Mouse (Mus musculus) gastrocnemius, adult 8-10 months (tissue): Measurements from ENCODE around the gene Cdk17. TPM values are rescaled to one million over a fixed set of nuclear protein-coding genes. Genes with fewer than 3 reads are reported as not detected.

Experiments
- DNase-seq, 2 experiments: peaks; one replicate each; pipeline ENCODE4 v3.0.0; 2022; ENCODE audit warnings: low spot score in 2 of 2
- total RNA-seq, 4 experiments: library from RNA; stranded (reverse); gene quantifications; 2 replicates each; pipeline ENCODE4 v1.2.4; 2022

Cdk17 gene
- total RNA-seq, 4 experiments from 2014 or later, result 3.3 to 6.1 (median 4.2) TPM

DNA sequence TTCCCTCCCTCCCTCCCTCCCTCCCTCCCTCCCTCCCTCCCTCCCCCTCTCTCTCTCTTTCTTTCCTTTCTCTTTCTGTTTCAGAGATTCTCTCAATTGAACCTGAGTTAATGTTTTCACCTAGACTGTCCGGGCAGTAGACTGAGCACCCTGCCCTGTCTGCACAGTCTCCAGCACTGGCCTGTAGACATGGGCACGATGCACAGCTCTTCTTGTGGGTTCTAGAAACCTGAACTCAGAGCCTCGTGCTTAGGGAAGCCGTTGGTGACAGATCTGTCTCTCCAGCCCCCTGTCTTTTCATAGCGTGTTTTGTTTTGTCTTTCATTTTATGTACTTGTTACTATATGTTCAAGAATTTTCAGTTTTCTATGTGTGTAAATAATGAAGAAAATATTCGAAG, 6.6 kb downstream of the Cdk17 start:
- no peak for DNase-seq

DNA sequence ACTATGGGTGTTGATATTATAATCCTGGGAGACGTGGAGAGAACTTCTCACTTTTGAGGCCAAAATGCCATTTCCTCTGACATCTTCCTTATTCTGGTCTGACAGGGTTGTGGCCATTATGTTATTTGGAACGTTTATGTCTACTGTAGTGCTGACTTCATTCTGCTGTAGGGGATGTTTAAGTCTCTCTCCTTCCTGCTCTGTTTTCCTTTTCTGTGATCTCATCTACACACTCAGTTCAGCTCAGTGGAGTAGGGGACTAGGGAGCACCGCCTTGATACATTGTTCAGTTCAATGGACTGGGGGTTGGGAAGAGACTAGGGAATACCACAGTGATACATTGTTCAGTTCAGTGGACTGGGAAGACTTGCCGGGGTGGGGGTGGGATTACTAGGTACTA, 7.4 kb downstream of the Cdk17 start:
- DNase-seq, result no peak

DNA sequence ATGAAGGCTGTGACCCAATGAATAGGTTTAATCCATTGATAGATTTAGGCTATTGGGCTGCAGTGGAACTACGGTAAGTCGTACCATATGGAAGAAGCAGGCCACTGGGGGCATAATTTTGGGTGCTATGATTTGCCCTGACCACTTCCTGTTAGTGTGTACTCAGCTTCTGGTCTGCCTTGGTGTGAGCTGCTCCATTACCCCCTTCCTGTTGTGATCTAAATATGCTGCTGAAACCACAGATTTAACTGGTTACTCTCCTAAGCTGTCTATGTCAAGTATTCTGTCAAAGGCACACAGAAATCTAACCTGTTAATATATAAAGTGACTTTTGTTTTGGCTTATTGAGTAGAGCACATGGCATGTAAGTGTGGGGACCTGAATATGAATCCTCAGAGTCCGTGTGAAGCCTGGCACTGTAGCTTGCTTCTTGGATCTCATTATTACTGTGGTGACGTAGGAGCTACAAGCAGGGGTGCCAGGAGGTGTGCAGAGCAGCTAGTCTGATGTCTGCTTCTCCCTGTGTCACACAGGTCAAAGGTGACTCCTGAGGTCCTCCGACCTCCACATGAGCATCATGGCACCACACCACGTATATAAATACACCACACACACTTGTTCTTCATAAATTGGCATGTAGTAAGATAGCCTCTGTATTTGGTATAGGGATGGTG, 10.6 kb downstream of the Cdk17 start:
- DNase-seq, result no peak

DNA sequence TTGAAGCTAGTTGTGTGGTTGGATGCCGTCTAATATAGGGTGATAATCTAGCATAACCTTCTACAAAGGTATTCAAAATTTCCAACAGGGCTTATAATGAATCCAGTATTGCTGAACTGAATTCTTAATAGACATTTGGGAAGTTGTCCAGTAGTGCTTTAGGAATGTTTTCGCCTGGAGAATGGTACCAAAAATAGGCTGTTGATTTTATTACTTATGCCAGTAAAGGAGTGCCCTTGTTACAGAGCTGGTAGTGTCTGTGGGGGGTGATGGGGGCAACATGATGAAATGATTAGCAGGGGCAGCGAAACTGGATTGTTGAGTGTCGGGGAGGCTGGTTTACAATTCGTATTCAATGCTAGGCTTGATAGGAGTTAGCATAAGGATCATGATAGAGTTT, 16.8 kb downstream of the Cdk17 start:
- DNase-seq, result no peak

DNA sequence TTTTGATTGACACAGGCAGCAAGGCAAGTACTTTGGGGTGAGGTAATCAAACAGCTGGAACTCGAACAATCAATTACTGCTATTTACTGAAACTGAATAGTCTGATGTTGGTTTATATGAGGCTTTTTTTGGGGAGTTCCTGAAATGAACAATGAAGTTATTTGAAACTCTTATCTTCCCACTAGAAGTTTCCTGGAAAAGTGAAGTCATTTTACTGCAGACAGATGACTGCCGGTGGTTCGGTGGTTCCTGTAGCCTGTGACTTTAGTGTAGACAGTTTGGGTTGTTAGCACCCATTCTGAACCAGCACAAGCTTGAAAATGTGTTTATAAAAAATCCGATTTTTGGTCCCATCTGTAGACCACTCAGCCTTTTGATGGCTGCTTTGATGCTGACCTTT, 17.2 kb downstream of the Cdk17 start:
- no peak for DNase-seq

DNA sequence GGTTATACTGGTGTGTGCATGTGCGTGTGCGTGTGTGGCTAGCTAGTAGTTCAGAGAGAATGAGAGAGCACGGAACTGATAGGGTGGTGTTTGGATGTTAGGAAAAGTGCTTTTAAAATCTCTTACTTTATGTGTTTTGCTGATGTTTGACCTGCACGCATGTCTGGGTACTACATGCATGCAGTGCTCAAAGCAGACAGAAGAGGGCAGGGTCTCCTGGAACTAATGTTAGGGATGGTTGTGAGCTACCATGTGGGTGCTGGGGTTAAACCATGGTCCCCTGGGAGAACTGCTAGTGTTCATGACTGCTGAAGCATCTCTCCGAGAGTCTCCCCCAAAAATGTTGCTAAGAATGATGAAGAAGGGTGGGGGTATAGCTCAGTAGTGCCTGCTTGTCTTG, 18.0 kb downstream of the Cdk17 start:
- no peak for DNase-seq

DNA sequence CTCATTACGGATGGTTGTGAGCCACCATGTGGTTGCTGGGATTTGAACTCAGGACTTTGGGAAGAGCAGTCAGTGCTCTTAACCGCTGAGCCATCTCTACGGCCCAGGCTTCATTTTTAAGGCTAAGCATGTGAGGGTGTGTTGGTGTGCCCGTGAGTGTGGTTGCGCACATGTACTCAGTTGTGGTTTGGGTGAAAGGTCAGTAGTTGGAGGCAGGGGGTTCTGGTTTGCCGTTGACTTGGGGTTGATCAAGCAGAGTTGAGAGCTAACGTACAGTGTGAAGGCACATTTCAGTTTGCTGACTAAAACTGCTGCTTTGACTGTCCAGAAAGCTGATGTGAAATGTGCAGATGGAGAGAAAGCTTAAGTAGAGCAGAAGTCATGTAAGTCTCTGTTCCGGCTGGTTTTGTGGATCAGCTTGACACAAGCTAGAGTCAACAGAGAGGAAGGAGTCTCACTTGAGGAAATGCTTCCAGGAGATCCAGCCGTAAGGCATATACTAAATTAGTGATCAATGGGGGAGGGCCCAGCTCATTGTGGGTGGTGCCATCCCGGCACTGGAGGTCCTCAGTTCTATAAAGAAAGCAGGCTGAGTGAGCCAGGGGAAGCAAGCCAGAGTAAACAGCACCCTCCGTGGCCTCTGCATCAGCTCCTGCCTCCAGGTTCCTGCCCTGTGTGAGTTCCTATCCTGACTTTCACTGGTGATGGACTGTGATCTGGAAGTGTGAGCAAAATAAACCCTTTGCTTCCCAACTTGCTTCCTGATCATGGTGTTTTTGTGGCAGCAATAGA, 19.2 kb downstream of the Cdk17 start:
- DNase-seq, result no peak

DNA sequence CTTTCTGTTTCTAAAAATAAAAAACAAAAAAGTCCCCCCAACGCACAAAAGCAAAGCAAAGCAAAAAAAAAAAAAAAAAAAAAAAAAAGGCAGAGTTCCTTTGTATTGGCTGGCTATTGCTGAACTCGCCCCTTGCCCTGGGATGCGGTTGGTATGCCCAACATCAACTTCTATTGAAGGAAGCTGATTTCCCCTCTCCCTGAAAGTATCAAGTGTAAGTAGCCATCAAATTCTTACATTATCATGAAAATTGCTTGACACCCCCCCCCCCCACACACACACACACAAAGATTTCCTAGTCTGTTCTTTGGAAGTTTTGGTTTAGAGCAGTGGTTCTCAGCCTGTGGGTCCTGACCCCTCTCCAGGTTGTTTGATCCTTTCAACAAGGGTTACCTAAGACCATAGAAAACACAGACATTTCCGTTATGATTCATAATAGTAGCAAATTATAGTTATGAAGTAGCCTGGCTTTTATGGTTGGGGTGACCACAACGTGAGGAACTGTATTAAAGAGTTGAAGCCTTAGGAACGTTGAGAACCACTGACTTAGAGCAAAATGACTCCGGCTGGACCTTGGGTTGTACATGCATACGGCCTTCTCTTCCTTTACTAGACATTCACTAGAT, 23.8 kb downstream of the Cdk17 start:
- DNase-seq, result no peak

DNA sequence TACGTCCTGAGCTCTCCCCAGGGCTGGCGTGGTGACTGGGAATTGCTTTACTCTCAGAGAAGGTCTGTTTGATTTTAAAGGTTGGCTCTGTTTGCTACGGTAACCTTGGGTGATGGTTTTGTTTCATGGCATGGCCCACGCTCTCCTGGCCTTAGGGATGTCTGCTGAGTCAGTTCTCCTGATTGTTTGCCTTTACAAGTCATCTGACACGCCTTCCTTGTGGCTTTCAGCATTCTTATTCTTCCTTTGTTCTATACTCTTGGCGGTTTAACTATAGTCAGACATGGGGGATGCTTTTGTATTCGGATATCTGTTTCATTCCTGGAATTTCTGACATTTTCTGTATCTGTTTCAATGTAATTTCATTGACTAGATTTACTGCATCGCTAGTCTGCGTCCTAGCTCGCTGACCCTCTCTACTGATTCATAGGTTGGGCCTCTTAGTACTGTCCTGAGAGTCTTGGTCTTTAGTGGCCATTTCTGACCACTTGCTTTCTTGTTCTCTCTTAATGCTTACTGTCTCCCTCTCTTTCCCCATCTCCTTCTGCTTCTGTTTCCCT, 27.8 kb downstream of the Cdk17 start:
- DNase-seq, result no peak

DNA sequence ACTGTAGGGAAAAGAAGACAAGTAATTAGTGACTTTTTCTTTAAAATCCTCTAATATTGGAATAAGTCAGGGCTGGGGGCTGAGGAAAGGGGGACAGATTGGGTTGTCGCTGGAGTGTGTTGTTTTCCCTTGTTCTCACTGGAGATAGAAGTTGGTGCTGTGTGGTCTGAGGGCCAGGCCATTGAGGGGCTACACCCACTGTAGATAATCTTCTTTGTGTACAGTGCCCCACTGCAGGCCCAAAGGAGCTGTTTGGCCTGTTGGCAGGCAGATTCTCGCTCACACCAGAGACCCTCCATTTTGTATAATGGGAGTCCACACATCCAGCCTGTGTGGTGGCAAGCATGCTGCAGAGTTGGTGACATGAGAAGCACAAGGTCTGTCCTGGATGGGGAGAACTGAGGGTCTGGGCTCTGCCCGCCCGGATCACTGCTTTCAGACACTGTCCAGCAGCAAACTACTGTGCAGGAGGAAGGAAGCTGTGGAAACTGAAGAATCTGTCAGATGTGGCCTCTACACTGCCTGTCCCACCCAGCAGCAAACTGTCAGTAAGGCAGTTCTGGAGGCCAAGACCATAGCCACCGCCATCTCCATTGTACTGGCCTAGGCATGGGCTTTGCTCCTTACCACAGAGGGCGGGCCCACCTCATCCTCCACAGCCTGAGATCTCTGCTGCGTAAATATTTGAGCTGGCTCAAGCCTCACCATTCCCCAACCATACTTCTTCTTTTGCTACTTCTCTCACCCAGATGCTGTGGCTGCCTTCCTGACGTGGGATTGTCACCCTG, 30.0 kb downstream of the Cdk17 start:
- DNase-seq, result no peak

DNA sequence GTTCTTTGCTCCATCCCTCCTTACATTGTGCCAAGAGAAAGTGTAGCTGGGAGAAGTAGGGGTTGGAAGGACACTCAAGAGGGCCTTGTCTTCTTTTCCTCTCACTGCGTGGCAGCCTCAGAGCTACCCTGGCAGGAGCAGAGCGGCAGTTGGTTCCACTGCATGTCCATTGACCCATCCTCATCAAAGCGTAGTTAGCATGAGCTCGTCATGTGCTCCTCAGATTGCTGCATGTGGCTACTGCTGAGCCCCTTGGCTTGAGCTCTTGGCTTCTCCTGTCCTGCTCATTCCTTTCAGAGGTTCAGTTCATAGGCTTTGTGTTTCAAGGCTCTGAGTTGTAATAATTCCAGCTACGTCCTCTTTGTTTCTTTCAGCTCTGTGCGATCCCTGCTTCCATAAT, 36.4 kb downstream of the Cdk17 start:
- DNase-seq, result no peak

DNA sequence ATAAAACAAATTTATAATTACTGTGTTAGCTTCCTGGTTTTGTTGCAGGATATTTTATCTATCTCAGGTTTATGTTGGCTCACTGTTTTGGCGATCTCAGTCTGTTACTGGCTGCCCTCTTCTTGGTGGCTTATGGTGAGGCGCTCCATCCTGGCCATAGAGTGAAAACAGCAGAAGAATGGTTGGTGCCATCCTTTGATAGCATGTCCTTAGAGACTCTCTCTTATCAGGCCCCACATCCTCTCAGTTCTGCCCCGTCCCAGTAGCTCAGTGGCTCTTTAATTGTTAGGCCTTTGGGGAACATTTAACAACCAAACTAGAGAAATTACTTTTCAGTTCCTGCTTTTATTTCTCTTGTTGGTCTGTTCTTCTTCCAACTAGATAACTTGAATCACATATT, 38.3 kb downstream of the Cdk17 start:
- DNase-seq, result no peak

DNA sequence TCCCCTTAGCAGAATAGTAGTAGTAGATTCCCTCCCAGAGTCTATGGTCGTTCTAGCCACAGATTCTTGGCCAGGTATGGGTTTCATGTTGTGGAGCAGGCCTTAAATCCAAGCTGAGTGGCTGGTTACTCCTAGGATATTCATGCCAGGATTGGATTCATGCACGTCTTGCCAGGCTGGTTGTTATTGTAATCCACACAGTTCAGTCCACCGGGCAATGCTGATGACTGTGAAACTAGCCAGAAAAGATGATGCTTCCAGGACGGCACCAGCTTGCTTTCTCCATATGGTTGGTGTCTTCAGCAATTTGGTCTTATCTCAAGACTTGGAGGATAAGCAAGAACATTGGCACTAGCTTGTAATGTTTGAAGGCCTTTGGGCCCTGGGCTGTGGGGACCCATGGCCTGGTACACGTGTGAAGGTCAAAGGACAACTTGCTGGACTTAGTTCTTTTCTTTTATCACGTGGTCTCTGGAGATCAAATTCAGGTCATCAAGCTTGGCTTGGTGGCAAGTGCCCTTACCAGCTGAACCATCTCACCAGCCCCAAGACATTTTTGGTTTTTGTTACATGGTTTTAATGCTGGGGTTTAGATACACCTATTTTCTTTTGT, 41.3 kb downstream of the Cdk17 start:
- no peak for DNase-seq

DNA sequence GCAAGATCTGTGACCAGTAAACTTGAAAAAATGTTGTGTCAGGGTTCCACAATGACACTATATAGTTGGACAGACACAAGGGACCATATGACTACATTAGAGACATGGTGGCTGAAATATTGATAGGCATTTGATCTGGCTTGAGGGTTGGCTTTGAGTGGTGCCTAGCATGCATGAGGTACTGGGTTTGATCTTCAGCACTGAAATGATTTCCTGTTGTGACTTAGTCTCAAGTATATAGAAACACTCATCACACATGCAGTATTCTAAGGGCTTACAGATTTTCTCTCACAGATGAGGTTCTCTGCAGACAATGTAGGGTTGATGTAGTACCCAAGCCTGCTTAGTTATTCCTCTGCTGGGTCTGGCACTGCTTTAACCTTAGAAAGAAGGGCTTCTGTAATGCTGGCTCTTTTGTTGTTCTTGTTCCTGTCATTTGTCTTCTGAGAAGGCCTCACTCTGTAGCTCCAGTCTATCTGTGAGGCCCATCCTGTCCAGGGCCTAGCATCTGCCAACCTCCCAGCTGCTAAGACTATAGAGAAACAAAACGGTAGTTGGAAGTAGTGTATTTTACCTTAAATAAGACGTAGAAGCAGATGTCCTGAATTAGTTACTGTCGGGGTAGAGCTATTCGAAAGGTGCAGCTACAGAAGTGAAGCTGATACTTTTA, 44.7 kb downstream of the Cdk17 start:
- DNase-seq, result no peak

DNA sequence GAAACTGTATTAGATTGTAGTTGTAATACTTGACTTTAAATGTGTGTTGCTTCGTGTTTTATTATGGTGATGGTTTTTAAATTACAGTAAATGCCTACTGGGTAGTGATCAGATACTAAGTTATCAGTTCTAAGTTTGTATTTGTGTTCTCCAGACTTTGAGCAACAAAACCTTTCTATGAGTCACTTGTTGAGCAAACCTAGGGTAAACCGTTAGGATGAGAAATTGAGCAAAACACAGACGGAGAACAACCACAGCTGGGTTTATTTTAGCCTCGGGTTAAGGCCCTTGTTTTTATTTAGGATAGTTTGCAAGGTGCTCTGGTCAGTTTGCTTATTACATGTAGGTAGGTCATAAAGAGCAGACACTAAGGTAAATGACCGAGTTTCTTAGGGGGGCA, 46.5 kb downstream of the Cdk17 start:
- DNase-seq, result no peak

DNA sequence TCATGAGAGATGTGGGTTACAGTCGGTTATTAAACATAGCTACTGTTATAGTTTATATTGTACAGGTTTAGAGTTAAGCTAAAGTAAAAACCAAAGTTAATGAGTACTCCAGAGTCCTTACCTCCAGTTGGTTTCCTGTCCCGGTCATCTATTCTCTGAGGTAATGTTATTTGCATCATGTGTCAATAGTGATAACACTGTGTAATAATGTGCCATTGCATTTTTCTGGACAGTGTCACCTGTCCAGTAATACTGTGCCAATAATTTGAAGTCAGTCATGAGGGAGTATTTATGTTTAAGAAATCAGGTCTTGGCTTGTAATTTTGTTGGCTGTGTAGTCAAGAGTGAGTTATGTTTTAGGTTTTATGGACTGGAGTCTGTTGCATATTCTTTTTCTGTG, 52.0 kb downstream of the Cdk17 start:
- no peak for DNase-seq

DNA sequence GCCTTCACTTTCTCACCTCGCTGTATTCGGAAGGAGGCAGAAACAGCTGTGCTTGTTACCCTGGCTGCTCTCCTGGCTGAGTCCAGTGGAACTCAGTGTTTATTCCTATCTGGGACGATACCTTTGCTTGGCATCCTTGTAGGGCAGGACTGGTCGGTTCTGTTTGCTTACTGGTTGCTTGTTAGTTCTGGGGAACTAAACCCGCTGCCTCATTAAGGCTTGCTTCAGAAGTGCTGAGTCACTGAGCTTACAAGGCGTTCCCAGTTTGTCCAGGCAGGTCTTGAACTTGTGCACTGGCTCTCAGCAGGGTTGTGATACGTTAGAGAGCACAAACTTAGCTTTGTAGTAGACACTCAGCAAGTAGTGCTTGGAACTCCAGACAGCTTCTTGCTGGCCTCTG, 52.7 kb downstream of the Cdk17 start:
- no peak for DNase-seq

DNA sequence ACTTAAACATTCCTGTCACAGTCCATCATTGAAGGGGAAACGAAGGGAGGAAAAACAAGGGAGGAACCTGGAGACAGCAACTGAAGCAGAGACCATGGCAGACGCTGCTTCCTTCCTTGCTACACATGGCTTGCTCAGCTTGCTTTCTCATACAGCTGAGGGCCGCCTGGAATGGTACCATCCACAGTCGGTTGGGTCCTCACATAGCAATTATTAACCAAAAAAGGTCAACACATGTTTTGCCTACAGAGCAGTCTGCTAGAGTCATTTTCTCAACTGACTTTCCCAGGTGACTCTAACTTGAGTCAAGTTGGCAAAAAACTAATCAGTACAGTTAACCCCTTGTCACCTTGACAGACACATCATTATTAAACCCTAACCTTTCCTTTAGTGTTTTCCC, 53.6 kb downstream of the Cdk17 start:
- no peak for DNase-seq

DNA sequence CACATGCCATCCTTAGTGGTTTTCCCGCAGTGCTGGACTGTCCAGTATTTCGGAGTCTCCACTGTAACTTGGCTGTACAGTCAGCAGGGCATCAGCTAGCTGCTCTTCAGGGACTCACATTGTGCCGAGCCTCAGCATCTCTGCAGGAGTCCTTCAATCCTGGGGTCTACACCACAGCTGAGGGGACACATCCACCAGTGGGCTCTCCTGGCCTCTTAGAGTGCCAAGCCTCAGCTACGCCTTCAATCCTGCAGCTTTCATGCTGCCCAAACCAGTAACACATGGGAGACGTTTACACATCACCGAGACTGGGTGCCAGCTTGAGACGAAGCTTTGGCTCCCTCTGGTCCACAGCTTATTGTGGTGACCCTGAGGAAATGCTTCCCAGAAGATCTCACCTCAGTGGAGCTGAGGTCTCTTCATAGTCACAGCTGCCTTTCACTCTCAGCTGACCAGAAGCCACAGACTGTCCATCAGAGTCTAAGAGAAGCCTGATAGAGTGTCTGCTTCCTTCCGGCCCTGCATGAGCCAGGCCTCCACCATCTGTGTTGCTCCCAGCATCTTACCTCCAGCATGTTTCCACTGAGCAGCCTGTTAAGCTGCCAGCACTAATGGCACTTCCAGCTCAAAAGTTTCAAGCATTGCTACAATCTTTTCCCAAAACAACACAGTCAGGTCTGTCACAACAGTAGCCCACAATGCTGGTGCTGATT, 54.5 kb downstream of the Cdk17 start:
- no peak for DNase-seq

DNA sequence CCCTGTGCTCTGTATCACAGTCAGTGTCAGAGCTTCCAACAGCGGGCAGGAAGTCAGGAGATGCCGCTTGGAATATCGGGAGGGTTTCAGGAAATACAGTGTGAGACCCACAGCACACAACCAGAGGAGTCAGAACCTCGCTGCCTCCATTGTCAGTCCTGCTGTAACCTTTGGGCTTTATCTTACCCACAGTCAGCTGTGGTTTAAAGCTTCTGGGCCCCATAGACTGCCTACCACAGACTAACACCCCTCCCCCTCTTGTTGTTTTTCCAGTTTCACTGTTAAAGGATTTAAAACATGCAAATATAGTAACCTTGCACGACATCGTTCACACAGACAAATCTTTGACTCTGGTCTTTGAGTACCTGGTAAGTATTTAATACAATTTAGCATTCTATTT, 65.1 kb downstream of the Cdk17 start:
- DNase-seq, result no peak
